Mouse (Mus musculus) v-Abl transformed pro-B cells (cell line): ENCODE measurements at regions not wholly inside any gene's neighbourhood (a gene's known extent, or its start where the extent isn't known, plus 50 kb on each side); places are given as distances from the start of the nearest gene placed in this dataset.

ENCODE experiments used
- in situ Hi-C, 2 experiments: fragments of 400-800 bp; cut with MboI; formaldehyde crosslinking; loops; one replicate each; pipeline ENCODE4 v1.15.1; 2025; ENCODE audit not compliant: unreplicated experiment in 2 of 2

DNA sequence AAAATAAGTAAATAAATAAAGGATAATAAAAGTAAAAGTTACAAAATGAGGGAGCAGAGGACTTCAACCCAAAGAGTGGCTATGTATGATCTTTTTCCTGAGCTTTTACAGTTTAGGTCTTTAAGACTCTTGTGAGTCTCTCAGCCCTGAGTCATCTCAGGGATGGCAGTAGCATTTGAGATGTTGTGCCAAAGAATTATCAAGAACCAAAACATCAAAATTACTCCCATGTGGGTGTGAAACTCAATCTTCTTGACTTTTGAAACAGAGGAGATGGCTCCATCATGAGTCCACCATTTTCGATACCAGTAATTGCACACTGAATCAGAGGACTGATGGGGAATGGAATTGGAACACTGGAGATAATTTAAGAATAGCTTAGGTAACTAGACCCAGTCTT lies 174.0 kb upstream of the Egflam start:
- in situ Hi-C loops = no loop called here

- in situ Hi-C loops = no loop called here
These were observed 176.1 kb upstream of the Egflam start for GRCm38 (mm10) chr15:7574264-7574663.

GRCm38 (mm10) chr15:7574811-7575210 lies 176.6 kb upstream of the Egflam start:
- in situ Hi-C loops = no loop called here

- in situ Hi-C loops = no loop called here
These were observed 180.2 kb upstream of the Egflam start for GRCm38 (mm10) chr15:7578439-7578838.

- in situ Hi-C loops = no loop called here
These were observed 189.0 kb upstream of the Egflam start for GRCm38 (mm10) chr15:7587210-7587609.

DNA sequence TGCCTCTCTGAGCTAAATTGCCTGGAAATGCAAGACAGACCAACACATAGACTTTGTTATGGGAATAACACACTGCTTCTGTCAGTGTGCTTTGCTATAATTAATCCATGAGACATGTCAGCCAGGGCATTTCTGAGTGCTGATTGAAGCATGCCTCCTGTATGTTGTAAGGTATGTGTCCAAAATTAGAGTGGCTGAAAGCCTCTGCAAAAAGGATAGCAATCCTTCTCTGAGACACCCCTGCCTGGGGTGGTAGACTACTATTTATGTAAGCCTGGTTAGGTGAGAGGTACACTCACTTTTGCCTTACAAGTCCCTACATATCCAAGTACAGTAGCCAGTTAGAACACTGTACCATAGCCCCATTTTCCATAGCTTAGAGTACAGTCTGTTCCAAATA lies 193.3 kb upstream of the Egflam start:
- in situ Hi-C loops = no loop called here

DNA sequence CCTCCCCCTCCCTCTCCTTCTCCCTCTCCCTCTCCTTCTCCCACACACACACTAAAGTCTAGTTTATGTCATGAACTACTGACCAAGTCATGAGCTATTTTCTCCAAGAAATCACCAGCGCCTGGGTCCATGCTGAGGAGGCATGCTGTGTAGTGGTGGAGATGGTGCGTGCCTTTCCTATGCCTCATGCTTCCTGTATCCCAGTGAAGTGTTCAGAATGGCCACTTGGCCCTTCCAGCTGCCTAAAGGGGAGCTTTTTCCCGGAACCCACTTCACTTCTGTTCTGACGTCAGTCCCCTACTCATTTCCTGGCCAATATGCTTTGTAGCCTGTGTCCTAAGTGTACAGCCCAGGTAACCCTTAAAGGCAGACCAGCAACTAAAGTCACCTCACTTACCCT lies 199.1 kb upstream of the Egflam start:
- in situ Hi-C loops = no loop called here

DNA sequence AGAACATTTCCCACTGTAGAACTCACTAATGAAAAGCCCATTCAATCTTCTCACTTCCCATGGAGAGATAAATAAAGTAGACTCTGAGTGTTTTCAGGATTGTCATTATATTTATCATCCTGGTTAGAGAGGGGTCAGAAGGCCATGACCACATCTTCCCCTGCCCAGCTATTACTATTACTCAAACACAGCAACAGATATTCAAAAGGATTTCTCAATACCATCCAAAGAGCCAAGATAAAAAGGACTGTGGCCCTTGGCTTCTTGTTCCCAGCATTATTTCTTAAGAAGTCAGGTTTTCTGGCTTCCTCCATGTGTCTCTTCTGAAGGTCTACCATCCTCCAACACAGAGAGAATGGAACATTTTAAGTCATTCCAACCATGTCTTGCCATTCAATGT lies 199.6 kb upstream of the Egflam start:
- in situ Hi-C loops = no loop called here

DNA sequence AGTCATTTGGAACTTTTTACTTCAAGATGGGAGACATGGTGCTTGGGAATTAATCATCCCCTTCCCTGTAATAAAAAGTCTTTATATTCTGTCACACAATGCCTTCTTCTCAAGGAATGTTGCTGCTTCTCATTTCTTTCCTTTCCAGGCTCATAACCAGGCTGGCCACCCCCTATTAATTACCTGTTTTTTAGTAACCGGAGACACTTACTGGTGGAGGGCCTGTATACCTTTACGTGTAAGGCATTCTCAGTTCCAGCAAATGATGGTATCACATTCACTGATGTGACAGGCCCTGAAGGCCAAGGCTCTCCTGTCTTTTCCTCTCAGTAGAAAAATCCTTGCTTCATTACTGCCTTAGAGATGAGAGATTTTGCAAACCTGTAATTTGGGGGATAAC lies 203.3 kb upstream of the Egflam start:
- in situ Hi-C loops = no loop called here

- in situ Hi-C loops = no loop called here
These were observed 205.8 kb upstream of the Gdnf start for GRCm38 (mm10) chr15:7604847-7605246.

GRCm38 (mm10) chr15:7617954-7618353 lies 192.7 kb upstream of the Gdnf start:
- in situ Hi-C loops = no loop called here

- in situ Hi-C loops = no loop called here
These were observed 187.6 kb upstream of the Gdnf start for GRCm38 (mm10) chr15:7623026-7623425.

DNA sequence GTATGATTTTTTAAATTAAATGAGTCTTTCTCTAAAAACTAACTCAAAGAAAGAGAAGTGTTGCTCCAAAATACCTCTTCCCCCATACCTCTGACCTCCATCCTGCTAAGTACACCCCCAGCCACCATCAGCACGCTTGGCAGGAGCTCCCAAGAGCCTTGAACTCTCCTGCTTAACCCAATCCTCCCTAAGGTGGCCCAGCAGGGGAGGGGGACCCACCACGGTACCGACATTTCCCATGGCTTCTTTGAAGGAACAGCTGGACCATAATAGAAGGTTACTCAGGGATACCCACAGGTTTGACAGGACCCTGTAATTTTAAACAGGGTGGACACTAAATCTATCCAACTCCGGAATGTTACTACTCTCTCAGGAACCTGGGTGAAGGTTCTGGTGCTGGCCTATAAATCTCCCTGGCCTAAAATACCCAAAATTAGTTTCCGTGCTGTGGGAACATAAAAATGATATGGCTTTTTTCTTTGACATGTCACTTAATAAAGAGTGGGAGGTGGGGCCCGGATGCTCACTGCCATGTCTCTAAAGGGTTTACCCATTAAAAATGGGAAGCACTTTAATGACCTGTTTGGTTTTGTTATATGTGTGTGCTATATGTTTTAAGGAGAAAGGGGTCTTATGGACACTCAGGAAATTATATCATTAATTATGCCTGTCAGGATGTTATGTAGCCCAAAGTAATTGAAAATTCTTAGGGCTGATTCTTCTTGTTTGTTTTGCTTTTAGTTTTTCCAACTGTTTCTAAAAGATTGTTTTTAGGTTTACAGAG lies 185.8 kb upstream of the Gdnf start:
- in situ Hi-C loops = no loop called here

- in situ Hi-C loops = no loop called here
These were observed 180.8 kb upstream of the Gdnf start for GRCm38 (mm10) chr15:7629826-7630225.

DNA sequence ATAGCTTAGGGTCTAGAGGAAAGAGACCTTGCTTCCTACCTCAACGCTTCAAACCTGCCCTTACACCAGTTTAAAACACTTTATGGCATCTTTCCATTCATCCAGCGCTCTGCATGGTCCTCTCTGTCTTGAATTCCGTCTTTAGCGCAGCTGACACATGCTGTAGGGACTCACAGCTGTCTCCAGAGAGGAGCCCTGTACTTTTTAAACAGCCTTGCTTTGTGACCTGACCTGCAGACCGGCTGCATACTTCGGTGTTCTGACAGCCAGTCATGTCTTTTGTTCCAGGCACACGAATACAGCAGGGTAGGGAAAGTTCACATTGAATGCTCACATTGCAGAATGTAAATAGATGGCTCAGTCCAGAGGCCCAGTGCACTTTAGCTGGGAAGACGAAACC lies 175.4 kb upstream of the Gdnf start:
- in situ Hi-C loops = no loop called here

DNA sequence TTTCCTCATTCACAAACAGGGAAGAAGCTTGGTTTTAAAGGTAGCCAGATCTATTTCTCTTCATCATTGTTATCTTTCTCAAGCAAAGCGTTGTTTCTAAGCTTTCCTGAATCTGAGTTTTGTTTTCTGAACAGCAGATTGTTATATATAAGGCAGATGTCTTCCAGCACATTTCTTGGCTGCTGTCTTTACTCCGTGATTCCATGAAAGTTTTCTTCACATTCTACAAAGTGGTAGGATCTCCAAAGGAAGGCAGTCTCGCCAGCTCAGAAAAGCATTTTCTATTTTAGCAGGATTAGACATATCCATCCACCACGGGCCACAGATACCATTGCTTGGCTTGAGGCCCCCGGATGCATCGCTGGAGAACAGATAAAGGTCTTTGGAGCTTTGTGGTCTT lies 171.2 kb upstream of the Gdnf start:
- in situ Hi-C loops = no loop called here

GRCm38 (mm10) chr15:7642075-7642474 lies 168.6 kb upstream of the Gdnf start:
- in situ Hi-C loops = no loop called here

- in situ Hi-C loops = no loop called here
These were observed 159.9 kb upstream of the Gdnf start for GRCm38 (mm10) chr15:7650705-7651104.

- in situ Hi-C loops = no loop called here
These were observed 146.8 kb upstream of the Gdnf start for GRCm38 (mm10) chr15:7663888-7664287.

GRCm38 (mm10) chr15:7669631-7670030 lies 141.0 kb upstream of the Gdnf start:
- in situ Hi-C loops = no loop called here

- in situ Hi-C loops = no loop called here
These were observed 133.7 kb upstream of the Gdnf start for GRCm38 (mm10) chr15:7676970-7677369.

- in situ Hi-C loops = no loop called here
These were observed 131.9 kb upstream of the Gdnf start for GRCm38 (mm10) chr15:7678711-7679110.

- in situ Hi-C loops = no loop called here
These were observed 129.6 kb upstream of the Gdnf start for GRCm38 (mm10) chr15:7681011-7681410.
